Mouse (Mus musculus): ENCODE data around the gene B3gnt6.

DNA sequence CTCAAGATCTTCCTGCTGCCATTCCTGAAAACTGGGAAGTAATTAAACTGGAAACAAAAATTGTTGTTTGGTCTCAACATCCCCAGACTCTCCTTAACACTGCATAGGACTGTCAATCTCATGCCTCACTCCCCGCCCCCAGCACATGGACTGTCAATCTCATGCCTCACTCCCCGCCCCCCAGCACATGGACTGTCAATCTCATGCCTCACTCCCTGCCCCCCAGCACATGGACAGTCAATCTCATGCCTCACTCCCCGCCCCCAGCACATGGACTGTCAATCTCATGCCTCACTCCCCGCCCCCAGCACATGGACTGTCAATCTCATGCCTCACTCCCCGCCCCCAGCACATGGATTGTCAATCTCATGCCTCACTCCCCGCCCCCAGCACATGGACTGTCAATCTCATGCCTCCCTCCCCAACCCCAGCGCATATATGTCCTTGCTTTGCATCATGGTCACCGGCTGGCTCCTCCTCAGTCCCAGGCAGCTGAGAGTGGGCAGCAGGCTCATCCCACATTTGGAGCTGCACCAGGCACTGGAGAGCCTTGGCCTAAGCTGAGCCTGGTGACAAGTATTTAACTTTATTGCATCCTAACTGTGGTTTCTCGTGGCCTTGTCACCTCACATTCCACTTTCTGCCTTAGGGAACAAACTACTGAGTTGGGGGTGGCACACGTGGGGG lies 50.4 kb downstream of the B3gnt6 start:
- TF ChIP-seq CHD2 (IDR thresholded peaks at IDR 0.05; ENCODE audit: low read depth, low read length) (no peak), MAFK (IDR thresholded peaks at IDR 0.05; ENCODE audit: insufficient read depth, low read depth, low read length) (no peak), HCFC1 (IDR thresholded peaks at IDR 0.05; ENCODE audit: borderline replicate concordance, insufficient read depth, low read length) (no peak), ZNF384 (IDR thresholded peaks at IDR 0.05; ENCODE audit: low read depth, low read length) (no peak), ZC3H11A (IDR thresholded peaks at IDR 0.05; ENCODE audit: borderline replicate concordance, low read depth, low read length) (no peak)
